Mouse (Mus musculus): Measurements from ENCODE around the gene Mecom.

DNA sequence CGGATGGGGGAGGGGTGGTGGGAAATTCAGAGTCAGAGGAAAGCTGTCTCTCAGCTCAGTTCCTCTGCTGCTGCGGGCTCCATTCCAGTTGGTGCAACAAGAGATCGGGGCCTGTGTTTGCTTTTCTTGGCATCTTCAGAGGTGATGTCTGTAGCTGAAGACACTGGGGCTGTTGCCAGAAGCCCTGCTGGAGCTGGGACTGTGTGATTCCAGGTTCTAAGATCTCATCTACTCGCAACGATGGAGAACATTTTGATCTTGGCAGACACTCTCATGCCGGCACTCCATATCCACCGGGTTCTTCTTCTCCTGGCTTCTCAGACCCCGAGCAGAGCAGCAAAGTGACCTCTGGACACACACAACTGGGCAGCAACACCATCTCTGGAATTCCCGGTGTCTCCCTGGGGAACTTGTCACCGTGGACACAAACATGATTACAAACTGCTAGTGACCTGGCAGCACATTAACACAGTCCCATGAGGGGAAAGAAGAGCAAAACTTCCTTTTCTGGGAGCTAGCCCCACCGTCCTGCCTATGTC is 908 bp downstream of the Mecom start:
- TF ChIP-seq FLI1 (IDR thresholded peaks at IDR 0.05; ENCODE audit: low read length): no peak
- no peak for TF ChIP-seq GATA1 (IDR thresholded peaks at IDR 0.05; ENCODE audit: borderline replicate concordance, low read length)
